Mouse (Mus musculus): ENCODE data around the gene Kdelr1. TPM values are rescaled to one million over a fixed set of nuclear protein-coding genes. Genes with fewer than 3 reads are reported as not detected.

Gene Kdelr1
- total and polyA plus RNA-seq, 3 experiments = 42.3 to 60.6 TPM; not detected in 1

- no peak for TF ChIP-seq ELF1 (IDR thresholded peaks at IDR 0.05; ENCODE audit: low read depth, low read length)
- TF ChIP-seq CHD2 (IDR thresholded peaks at IDR 0.05; ENCODE audit: low read length) = no peak
- TF ChIP-seq RCOR1 (IDR thresholded peaks at IDR 0.05; ENCODE audit: low read depth, low read length) = no peak
- TF ChIP-seq TCF12 (IDR thresholded peaks at IDR 0.05; ENCODE audit: low read depth, low read length) = no peak
- TF ChIP-seq CTCF (IDR thresholded peaks at IDR 0.05 in 2 of 3, conservative IDR thresholded peaks at IDR 0.05 in 1 of 3; ENCODE audit: control insufficient read depth in 1 of 3, insufficient read depth in 1 of 3, low read depth in 2 of 3, low read length in 3 of 3, poor library complexity in 1 of 3, severe bottlenecking in 1 of 3) = no peak
- TF ChIP-seq TAL1 (IDR thresholded peaks at IDR 0.05; ENCODE audit: low read length) = no peak
- H3K9me3 ChIP-seq (replicated peaks; ENCODE audit: insufficient read depth, low read length) = no peaks in the 10 kb centered on the region
- no peak overlapping the region for H3K4me3 ChIP-seq (ENCODE audit: control insufficient read depth in 1 of 2, insufficient read depth in 1 of 2, low read depth in 2 of 2, low read length in 2 of 2)
- no peak overlapping the region for H3K9ac ChIP-seq (ENCODE audit: control insufficient read depth, low read depth, low read length, poor library complexity, severe bottlenecking)
- H3K79me2 ChIP-seq (ENCODE audit: control insufficient read depth, insufficient read depth, low read length, poor library complexity) = 0 out of 2 replicates have a peak, but pooled peaks cover 3% of the 10 kb centered on the region
- peaks cover 0 to 7% of the 10 kb centered on the region in 2 experiments; a peak in 2 of 4 replicates for H3K36me3 ChIP-seq (ENCODE audit: control insufficient read depth in 1 of 2, insufficient read depth in 2 of 2, low read length in 2 of 2)
- no peaks in the 10 kb centered on the region for H3K27me3 ChIP-seq (ENCODE audit: control insufficient read depth in 1 of 2, insufficient read depth in 2 of 2, low read length in 2 of 2)
- H3K4me1 ChIP-seq (ENCODE audit: control insufficient read depth in 1 of 2, insufficient read depth in 2 of 2, low read length in 2 of 2) = peaks cover 5 to 13% of the 10 kb centered on the region in 2 experiments; a peak in 3 of 4 replicates
- H3K27ac ChIP-seq (ENCODE audit: control insufficient read depth, low read depth, low read length) = no peak overlapping the region
- DNase-seq (ENCODE audit: low read depth, low spot score) = no peak
Observed at GRCm38 (mm10) chr7:45917004-45917704, 44.6 kb downstream of the Kdelr1 start.

- Histone ChIP-seq H3K9ac (ENCODE audit: control insufficient read depth, low read depth, low read length, poor library complexity, severe bottlenecking) (no peak overlapping the region), H3K4me3 (ENCODE audit: control insufficient read depth in 1 of 2, insufficient read depth in 1 of 2, low read depth in 2 of 2, low read length in 2 of 2) (no peak overlapping the region), H3K9me3 (replicated peaks; ENCODE audit: insufficient read depth, low read length) (no peaks in the 10 kb centered on the region), H3K36me3 (ENCODE audit: control insufficient read depth in 1 of 2, insufficient read depth in 2 of 2, low read length in 2 of 2) (peaks cover 0 to 13% of the 10 kb centered on the region in 2 experiments; a peak in 2 of 4 replicates), H3K27ac (ENCODE audit: control insufficient read depth, low read depth, low read length) (no peak overlapping the region), H3K79me2 (ENCODE audit: control insufficient read depth, insufficient read depth, low read length, poor library complexity) (0 out of 2 replicates have a peak, but pooled peaks cover 3% of the 10 kb centered on the region), H3K27me3 (ENCODE audit: control insufficient read depth in 1 of 2, insufficient read depth in 2 of 2, low read length in 2 of 2) (no peaks in the 10 kb centered on the region), H3K4me1 (ENCODE audit: control insufficient read depth in 1 of 2, insufficient read depth in 2 of 2, low read length in 2 of 2) (peaks cover 8 to 19% of the 10 kb centered on the region in 2 experiments)
- DNase-seq (ENCODE audit: low read depth, low spot score) = no peak
- TF ChIP-seq SIN3A (IDR thresholded peaks at IDR 0.05; ENCODE audit: low read length) (no peak), CTCF (IDR thresholded peaks at IDR 0.05 in 2 of 3, conservative IDR thresholded peaks at IDR 0.05 in 1 of 3; ENCODE audit: control insufficient read depth in 1 of 3, insufficient read depth in 1 of 3, low read depth in 2 of 3, low read length in 3 of 3, poor library complexity in 1 of 3, severe bottlenecking in 1 of 3) (no peak), NRF1 (IDR thresholded peaks at IDR 0.05; ENCODE audit: insufficient read depth, low read depth, low read length, poor library complexity, severe bottlenecking) (no peak), E2F4 (IDR thresholded peaks at IDR 0.05; ENCODE audit: borderline replicate concordance, low read depth, low read length) (no peak), TBP (IDR thresholded peaks at IDR 0.05; ENCODE audit: low read depth, low read length) (no peak)
Observed at GRCm38 (mm10) chr7:45917926-45918325, 45.4 kb downstream of the Kdelr1 start.

- H3K36me3 ChIP-seq (ENCODE audit: control insufficient read depth in 1 of 2, insufficient read depth in 2 of 2, low read length in 2 of 2) = peaks cover 0 to 13% of the 10 kb centered on the region in 2 experiments; a peak in 2 of 4 replicates
- no peak overlapping the region for H3K27ac ChIP-seq (ENCODE audit: control insufficient read depth, low read depth, low read length)
- H3K9me3 ChIP-seq (replicated peaks; ENCODE audit: insufficient read depth, low read length) = no peaks in the 10 kb centered on the region
- H3K27me3 ChIP-seq (ENCODE audit: control insufficient read depth in 1 of 2, insufficient read depth in 2 of 2, low read length in 2 of 2) = no peaks in the 10 kb centered on the region
- DNase-seq (ENCODE audit: low read depth, low spot score) = peak; percentile 30
- peaks cover 3% of the 10 kb centered on the region; the same call in 1 of the 2 replicates for H3K79me2 ChIP-seq (ENCODE audit: control insufficient read depth, insufficient read depth, low read length, poor library complexity)
- H3K4me1 ChIP-seq (ENCODE audit: control insufficient read depth in 1 of 2, insufficient read depth in 2 of 2, low read length in 2 of 2) = peaks cover 8 to 19% of the 10 kb centered on the region in 2 experiments
- TF ChIP-seq MAZ (IDR thresholded peaks at IDR 0.05; ENCODE audit: low read depth, low read length) (0 out of 2 replicates have a peak, but pooled peaks have one; percentile 23), POLR2A (IDR thresholded peaks at IDR 0.05; ENCODE audit: control insufficient read depth in 1 of 2, insufficient read depth in 1 of 2, low read depth in 1 of 2, low read length in 2 of 2, poor library complexity in 1 of 2) (no peak), CTCF (IDR thresholded peaks at IDR 0.05 in 2 of 3, conservative IDR thresholded peaks at IDR 0.05 in 1 of 3; ENCODE audit: control insufficient read depth in 1 of 3, insufficient read depth in 1 of 3, low read depth in 2 of 3, low read length in 3 of 3, poor library complexity in 1 of 3, severe bottlenecking in 1 of 3) (peak; percentile 67 to 88 (median 79))
- H3K9ac ChIP-seq (ENCODE audit: control insufficient read depth, low read depth, low read length, poor library complexity, severe bottlenecking) = no peak overlapping the region
- H3K4me3 ChIP-seq (ENCODE audit: control insufficient read depth in 1 of 2, insufficient read depth in 1 of 2, low read depth in 2 of 2, low read length in 2 of 2) = no peak overlapping the region
Observed at GRCm38 (mm10) chr7:45919083-45919671, 46.6 kb downstream of the Kdelr1 start.

Data from MEL (cell line).